Mouse (Mus musculus) brain, embryonic 14.5 days (tissue): ENCODE measurements at regions not wholly inside any gene's neighbourhood (a gene's known extent, or its start where the extent isn't known, plus 50 kb on each side); places are given as distances from the start of the nearest gene placed in this dataset.

ENCODE experiments used
- DNase-seq: peaks from one replicate; pipeline ENCODE4 v3.0.0-alpha.2; 2011; ENCODE audit warnings: low read depth
- CTCF ChIP-seq: fragments of 200-500 bp; IDR thresholded peaks from 2 replicates; pipeline ENCODE4 v1.5.1; 2012; ENCODE audit warnings: inconsistent platforms, mild to moderate bottlenecking, moderate library complexity, borderline replicate concordance; ENCODE audit not compliant: insufficient read depth, insufficient read length; ENCODE audit errors: extremely low read depth
- POLR2A ChIP-seq: fragments of 200-500 bp; IDR thresholded peaks from 2 replicates; pipeline ENCODE4 v1.6.1; 2012; ENCODE audit warnings: mild to moderate bottlenecking, inconsistent platforms, borderline replicate concordance; ENCODE audit not compliant: poor library complexity, insufficient read depth, insufficient read length, severe bottlenecking; ENCODE audit errors: extremely low read depth

DNA sequence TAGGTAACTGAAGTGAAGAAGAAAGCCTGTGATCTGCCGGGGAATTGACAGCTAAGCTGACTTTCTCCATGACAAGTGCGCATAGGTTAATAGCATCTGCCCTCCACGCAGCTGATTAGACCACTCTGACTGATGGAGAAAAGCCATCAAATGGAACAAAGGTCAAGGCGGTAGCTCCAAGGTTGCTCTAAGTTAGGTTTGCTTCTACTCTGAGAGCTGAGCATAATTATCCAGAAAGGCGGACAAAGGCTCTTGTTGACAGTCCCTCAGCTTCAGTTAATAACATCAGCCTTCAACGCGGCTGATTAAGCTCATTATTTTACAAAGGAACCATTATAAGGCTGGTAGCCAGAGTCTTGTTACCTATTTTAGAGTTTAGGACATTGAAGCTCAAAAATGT is 54.0 kb upstream of the Enpep start:
- peak; percentile 35 for DNase-seq
- TF ChIP-seq CTCF (no peak), POLR2A (no peak)

DNA sequence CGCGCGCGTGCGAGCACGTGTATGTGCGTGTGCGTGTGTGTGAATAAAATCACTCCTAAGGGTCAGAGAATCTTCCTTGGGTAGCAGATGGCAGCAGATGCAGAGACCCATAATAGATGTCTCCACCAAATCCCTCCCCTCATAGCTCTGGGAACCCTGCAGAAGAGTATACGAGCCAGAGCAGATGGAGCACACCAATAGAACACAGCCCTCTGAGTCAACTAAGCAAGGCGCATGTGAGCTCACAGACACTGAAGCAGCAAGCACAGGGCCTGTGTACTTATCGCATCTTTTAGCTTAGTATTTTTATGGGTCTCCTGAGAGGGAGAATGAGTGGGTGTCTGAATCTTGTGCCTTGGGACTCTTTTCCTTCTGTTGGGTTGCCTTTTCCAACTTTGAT is 58.0 kb upstream of the Enpep start:
- TF ChIP-seq POLR2A (no peak), CTCF (no peak)

DNA sequence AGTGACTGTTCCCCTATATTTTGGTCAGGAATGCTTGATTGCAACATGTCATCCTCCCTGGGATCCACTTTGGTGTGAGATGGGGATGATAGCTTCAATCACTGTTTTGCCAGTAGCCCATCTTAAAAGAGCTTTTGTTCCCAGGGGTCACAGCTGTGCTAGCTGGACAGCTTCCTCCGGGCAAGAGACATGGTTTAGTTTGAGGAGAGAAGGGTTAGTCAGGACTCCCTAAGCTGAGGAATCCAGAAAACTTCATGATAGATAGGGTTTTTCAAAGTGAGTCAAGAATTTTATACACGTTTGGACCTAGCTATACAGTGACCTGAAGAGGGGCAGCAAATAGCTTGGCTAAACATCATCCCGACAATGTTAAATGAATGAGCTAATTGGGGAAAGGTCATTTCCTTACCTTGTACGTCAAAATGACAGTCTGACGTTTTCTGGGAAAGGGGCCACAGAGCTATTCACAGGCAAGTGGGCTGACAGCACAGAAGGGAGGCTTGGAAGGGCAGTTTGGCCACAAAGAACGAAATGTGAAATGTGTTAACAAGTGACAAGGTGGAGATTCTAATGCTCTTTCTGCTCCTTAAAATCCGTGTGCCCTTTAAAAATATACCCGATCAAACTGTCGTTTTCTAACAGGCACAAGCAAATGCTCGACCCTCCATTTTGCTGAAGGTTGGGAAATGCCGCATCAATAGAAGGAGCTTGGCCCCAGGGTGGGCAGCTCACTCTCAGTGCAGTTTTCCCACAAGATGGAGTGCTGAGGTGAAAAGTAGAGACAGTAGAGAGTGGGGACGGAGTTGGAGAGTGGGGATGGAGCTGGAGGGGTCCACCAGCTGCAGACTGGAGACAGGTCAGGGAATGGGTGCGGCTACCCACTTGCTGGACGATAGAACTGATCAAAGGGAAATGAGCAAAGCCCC is 59.6 kb upstream of the Enpep start:
- no peak for TF ChIP-seq CTCF
- TF ChIP-seq POLR2A, result no peak
- DNase-seq, result peak; percentile 87

More for the DNA sequence above, 58.0 kb upstream of the Enpep start:
- DNase-seq, result peak; percentile 35

DNA sequence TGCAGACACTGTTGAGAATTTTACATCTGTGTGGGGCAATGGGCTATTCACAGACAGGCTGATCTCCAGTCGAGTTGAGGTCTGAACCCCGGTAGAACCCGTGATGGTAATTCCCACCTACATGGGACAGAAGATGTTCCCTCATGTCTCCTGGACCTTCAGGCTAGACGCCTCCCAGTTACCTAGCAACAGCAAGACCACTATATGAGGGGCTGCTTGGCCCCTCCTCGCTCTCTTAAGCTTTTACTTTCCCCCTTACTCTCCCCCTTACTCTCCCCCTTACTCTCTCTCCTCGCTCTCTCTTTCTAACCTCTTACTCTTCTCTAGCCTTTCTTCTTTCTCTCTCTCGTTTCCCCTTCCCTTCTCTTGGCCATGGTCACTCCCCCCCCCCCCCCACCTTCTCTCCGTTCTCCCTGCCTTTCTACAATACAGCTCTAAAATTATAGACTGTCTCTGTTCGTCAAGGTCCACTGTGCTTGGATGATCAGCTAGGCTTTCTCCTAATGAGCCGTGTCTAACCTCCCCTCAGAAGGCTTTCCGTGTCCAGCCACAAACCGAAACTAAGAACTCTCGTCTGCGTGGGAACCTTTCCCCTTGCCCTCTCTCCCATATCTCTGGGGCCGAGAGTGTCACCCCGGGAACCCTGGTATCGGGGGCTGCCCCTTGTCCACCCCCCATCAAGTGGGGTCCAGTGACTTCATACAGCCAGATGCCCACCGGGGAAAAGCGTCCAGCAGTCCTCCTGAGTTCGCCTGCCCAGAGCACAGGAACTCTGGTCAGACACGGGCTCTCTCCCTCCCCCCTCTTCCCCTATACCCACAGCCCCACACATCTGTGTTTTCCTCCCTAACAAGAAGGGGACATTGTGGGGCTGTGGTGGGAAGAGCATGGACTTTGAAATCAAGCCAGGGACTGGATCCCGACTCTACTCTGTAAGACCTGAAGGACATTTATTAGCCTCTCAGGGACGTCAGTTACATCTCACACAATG is 60.6 kb upstream of the Enpep start:
- TF ChIP-seq CTCF (no peak), POLR2A (no peak)
- DNase-seq, result no peak

GRCm38 (mm10) chr3:129397481-129397880 is 65.0 kb upstream of the Enpep start:
- DNase-seq, result peak; percentile 7
- TF ChIP-seq CTCF (no peak), POLR2A (no peak)

DNA sequence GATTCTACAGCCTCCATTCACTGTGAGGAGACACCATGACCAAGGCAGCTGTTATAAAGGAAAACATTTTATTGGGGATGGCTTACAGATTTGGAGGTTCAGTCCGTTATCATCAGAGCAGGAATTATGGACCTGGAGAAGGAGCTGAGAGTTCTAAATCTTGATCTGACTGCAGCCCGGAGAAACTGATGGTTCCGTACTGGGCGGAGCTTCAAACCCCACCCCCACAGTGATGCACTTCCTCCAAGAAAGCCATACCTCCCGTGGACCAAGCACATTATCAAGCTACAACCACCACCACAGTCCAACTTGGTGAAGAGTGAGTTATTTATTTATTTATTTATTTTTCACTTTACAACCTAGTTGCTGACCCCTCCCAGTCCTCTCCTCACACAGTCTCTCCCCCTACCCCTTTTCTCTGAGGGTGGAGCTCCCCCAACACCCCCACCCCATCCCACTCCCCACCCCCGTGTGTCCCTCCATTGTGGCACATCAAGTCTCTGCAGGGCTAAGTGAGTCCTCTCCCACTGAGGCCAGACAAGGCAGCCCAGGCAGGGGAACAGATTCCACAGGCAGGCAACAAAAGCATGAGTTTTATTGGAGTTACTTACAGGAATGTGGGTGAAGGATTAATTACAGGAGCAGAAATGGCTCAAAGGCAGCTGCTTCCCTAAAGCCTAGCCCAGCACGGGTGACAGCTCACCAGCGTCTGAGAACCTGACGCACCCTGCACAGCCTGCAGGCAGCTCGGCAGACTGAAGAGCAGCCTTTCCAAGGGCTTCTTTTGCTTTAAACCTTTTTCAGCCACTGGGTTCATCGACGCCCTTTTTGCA is 67.8 kb upstream of the Enpep start:
- no peak for TF ChIP-seq CTCF
- no peak for TF ChIP-seq POLR2A
- no peak for DNase-seq

- no peak for DNase-seq
- TF ChIP-seq POLR2A (no peak), CTCF (no peak)
Measured at GRCm38 (mm10) chr3:129411389-129412054, 79.0 kb upstream of the Enpep start.

- TF ChIP-seq POLR2A (no peak), CTCF (no peak)
- no peak for DNase-seq
Measured at GRCm38 (mm10) chr3:129412126-129412960, 79.8 kb upstream of the Enpep start.

DNA sequence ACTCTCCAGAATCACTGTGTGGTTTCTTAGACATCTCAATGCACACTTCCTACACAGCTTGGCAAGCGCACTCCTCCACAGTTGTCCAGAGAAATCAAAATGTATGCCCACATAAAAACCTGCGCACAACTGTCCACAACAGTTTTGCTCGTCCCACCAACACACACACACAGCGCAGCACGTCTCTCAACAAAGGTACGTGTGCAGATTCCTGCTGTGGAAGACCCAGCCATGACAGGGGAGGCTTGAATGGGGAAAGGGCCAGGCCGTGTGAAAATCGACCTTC is 80.4 kb upstream of the Enpep start:
- DNase-seq, result no peak
- TF ChIP-seq POLR2A, result no peak
- no peak for TF ChIP-seq CTCF
